Mouse (Mus musculus): ENCODE measurements around the gene Izumo4.

Gene Izumo4

DNA sequence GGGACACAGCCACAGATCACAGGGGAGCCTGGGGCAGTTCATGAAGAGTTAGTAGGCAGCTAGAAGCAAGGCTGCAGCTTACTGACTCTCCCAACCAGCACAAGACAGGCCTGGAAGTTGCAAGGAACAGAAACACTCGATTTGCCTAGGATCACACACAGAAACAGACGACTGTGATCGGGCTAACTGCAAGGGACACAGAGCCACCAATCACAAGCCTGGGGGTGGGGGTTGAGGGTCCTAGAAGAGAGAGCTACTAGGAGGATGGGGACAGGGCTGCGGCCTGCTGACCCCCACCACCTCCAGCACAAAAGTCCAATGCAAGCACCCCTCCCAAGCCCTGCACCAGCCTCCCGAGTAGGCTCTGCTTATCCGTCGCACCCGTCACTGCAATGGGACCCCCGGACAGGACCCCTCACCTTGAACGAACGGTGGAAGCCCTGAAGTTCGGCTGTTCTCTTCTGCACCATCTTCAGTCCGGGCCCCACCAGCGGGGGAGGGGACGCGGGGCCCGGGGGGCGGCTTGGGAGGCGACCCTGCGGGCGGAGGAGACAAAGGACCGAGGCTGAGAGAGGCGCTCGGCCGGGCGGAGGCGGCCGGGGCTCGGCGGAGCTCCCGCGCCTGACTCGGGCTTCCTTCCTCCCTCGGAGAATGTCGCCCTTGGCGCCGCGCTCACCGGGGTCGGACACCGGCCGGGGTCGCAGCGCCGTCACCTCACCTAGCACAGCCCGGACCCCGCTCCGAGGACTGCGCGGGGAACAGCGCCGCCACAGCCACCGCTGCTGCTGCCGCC is 26.4 kb upstream of the Izumo4 start:
- POLR2A ChIA-PET, result interaction anchor here (0.5 to 15.6 kb wide), 299 partner anchors 9 to 1062 kb away, joined by 3 to 944 read pairs (median 6); partner anchors contain the start of genes Csnk1g2 (in 4 of the 4), Izumo4 (in 4 of the 4), Abhd17a (in 3 of the 4) and Adat3 (in 3 of the 4)
- CTCF ChIA-PET, result interaction anchor here (0.5 to 5.1 kb wide), 44 partner anchors 8 to 827 kb away, joined by 3 to 74 read pairs (median 4); partner anchors contain the start of genes Abhd17a (in 1 of the 4), Ap3d1 (in 1 of the 4), Atp8b3 (in 1 of the 4) and Btbd2 (in 1 of the 4)

GRCm38 (mm10) chr10:80676198-80676928 is 25.6 kb upstream of the Izumo4 start:
- POLR2A ChIA-PET, result interaction anchor here (0.5 to 15.6 kb wide), 382 partner anchors 8 to 1063 kb away, joined by 3 to 944 read pairs (median 5); partner anchors contain the start of genes Csnk1g2 (in 4 of the 4), Izumo4 (in 4 of the 4), Abhd17a (in 3 of the 4) and Adat3 (in 3 of the 4)

GRCm38 (mm10) chr10:80677128-80677875 is 24.7 kb upstream of the Izumo4 start:
- CTCF ChIA-PET, result interaction anchor here (0.8 to 5.1 kb wide), 32 partner anchors 10 to 204 kb away, joined by 3 to 74 read pairs (median 5); partner anchors contain the start of genes Abhd17a (in 1 of the 4), Atp8b3 (in 1 of the 4), Btbd2 (in 1 of the 4) and Csnk1g2 (in 1 of the 4)
- POLR2A ChIA-PET, result interaction anchor here (0.5 to 15.6 kb wide), 175 partner anchors 7 to 879 kb away, joined by 3 to 944 read pairs (median 9); partner anchors contain the start of genes Abhd17a (in 3 of the 4), Ap3d1 (in 3 of the 4), Atp8b3 (in 3 of the 4) and Csnk1g2 (in 3 of the 4)

More at GRCm38 (mm10) chr10:80676198-80676928, 25.6 kb upstream of the Izumo4 start:
- CTCF ChIA-PET, result interaction anchor here (0.5 to 5.1 kb wide), 46 partner anchors 11 to 909 kb away, joined by 3 to 74 read pairs (median 4); partner anchors contain the start of genes Csnk1g2 (in 2 of the 4), Abhd17a (in 1 of the 4), Atp8b3 (in 1 of the 4) and Btbd2 (in 1 of the 4)

DNA sequence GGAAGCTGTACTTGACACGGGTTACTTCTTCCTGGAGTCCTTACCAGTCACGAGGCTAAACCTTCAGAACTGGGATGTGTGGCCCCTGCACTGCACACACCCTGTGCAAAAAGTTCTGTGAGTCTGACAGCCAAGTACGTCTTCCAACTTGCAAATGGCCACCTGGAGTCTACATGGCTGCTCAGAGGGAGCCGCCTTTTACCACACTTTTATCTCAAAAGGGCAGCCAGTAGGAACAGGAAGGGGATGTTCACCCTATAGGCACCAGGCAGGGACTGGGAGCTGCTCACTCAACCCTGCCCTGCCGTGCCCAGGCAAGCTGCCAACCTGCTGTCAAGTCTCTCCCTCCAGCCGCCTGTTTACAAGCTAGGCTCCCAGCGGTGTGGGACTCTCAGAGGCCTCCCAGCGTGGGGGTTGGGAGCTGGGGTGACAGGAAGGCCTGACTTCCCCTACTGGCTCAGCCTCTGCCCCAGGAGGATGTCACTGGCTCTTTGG is 24.0 kb upstream of the Izumo4 start, which contains the start of gene Mknk2:
Gene Mknk2 (minus strand): TSS at position 171 of the 495 bp plus-strand sequence.
- ChIA-PET POLR2A (interaction anchor here (0.6 to 15.6 kb wide), 73 partner anchors 8 to 284 kb away, joined by 3 to 944 read pairs (median 12); partner anchors contain the start of genes Csnk1g2 (in 3 of the 4), Abhd17a (in 2 of the 4), Ap3d1 (in 2 of the 4) and Atp8b3 (in 2 of the 4)), CTCF (interaction anchor here (0.9 to 5.1 kb wide), 20 partner anchors 9 to 337 kb away, joined by 3 to 74 read pairs (median 5); partner anchors contain the start of gene Btbd2 (in 1 of the 4))

DNA sequence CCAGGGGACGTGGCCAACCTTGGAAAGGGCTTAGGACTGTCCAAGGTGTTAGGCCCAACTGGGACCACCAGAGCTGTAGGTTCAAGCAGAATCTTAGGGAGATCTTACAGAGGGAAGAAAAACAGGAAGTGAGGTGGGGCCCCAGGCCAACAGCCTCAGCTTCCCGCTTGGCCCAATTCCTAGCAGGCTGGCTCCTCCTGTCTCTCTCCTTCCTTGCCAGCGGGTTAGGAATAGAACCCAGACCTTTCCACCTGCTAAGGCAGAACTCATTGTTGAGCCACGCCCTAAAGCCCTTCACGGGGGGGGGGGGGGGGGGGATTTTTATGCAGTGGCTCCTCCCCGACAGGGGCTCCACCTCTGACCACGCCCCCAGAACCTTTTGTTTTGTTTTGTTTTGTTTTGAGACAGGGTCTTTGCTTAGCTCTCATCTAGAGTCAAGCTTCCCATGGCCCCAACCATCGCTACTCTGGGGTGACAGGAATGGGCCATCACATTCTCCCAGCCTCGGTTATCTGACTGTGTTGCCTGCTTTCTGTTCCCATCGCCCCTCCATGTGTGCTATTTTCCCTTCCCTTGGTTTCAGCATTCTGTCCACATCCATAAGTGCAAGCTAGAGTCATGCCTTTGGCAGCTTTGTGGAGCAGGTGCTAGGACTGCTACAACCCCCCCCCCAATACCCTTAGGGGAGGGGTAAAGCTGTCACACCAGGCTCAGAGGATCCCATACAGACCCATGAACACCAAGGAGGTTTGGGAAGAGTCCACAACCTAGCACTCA is 23.2 kb upstream of the Izumo4 start:
- POLR2A ChIA-PET, result interaction anchor here (0.6 to 15.6 kb wide), 64 partner anchors 9 to 421 kb away, joined by 3 to 944 read pairs (median 8); partner anchors contain the start of genes Csnk1g2 (in 3 of the 4), Abhd17a (in 2 of the 4), Ap3d1 (in 2 of the 4) and Btbd2 (in 2 of the 4)
- CTCF ChIA-PET, result interaction anchor here (0.5 to 5.1 kb wide), 25 partner anchors 8 to 338 kb away, joined by 3 to 74 read pairs (median 4); partner anchors contain the start of genes Btbd2 (in 1 of the 4) and Rexo1 (in 1 of the 4)

- POLR2A ChIA-PET, result interaction anchor here in 3 of 4 experiments (0.6 to 15.6 kb wide), 26 partner anchors 11 to 151 kb away, joined by 3 to 944 read pairs (median 7); partner anchors contain the start of genes Btbd2 (in 2 of the 3), Abhd17a (in 1 of the 3), Adat3 (in 1 of the 3) and Csnk1g2 (in 1 of the 3)
- CTCF ChIA-PET, result interaction anchor here (0.9 to 2.5 kb wide), 6 partner anchors 8 to 202 kb away, joined by 3 to 15 read pairs (median 6); no protein-coding TSS in a partner anchor
Observed at GRCm38 (mm10) chr10:80679556-80680259, 22.3 kb upstream of the Izumo4 start.

GRCm38 (mm10) chr10:80680260-80680696 is 21.7 kb upstream of the Izumo4 start:
- CTCF ChIA-PET, result interaction anchor here in 1 of 4 experiments (1.5 kb wide), 1 partner anchor 102 kb away, joined by 4 read pairs; no protein-coding TSS in a partner anchor
- POLR2A ChIA-PET, result interaction anchor here in 3 of 4 experiments (0.6 to 6.3 kb wide), 15 partner anchors 11 to 119 kb away, joined by 3 to 200 read pairs (median 3); partner anchors contain the start of genes Izumo4 (in 1 of the 3), Klf16 (in 1 of the 3) and Rexo1 (in 1 of the 3)

DNA sequence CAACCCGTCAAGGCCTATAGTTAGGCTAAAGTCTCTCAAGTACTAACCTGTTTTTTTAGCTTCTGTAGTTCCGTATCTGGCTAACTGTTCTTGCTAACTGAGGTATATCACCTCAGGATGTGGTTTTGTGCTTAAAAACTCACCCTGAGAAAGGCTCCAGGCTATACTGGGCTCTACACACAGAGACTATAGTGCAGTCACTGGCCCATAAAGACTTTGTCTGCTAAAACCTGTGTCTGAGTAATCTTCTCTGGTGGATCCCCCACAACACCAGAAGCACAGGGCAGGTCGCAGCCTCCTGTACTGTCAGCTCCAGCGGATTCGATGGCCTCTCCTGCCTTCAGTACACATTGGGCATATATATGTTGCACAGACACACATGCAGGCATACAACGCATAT is 20.0 kb upstream of the Izumo4 start:
- ChIA-PET POLR2A (interaction anchor here in 1 of 4 experiments (1.0 to 2.1 kb wide), 3 partner anchors 13 to 104 kb away, joined by 3 to 6 read pairs (median 6); no protein-coding TSS in a partner anchor), CTCF (interaction anchor here in 2 of 4 experiments (0.9 to 1.1 kb wide), 2 partner anchors 103 to 175 kb away, joined by 7 read pairs; no protein-coding TSS in a partner anchor)

DNA sequence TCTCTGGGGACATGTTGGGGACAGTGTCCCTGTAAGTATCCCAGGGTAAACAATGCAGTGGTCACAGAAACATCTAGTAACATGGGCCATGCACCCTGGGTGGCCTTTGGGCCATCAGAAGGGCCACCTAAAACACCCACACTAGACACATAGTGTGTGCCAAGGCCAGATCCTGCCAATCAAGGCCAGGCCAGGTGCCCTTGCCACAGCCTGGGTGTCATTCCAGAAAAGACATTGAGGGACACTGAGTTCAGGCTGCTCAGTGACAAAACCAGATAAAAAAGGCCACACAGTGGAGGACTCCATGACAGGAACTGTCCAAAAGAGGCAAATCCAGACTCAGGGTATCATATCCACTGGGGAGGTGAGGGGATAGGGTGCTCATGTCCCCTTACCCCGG is 18.3 kb upstream of the Izumo4 start:
- ChIA-PET POLR2A (interaction anchor here in 3 of 4 experiments (0.8 to 2.6 kb wide), 21 partner anchors 7 to 117 kb away, joined by 3 to 31 read pairs (median 5); partner anchors contain the start of genes Abhd17a (in 1 of the 3) and Ap3d1 (in 1 of the 3)), CTCF (interaction anchor here (0.6 to 3.1 kb wide), 24 partner anchors 9 to 165 kb away, joined by 3 to 31 read pairs (median 4); partner anchors contain the start of genes Abhd17a (in 1 of the 4), Csnk1g2 (in 1 of the 4), Klf16 (in 1 of the 4) and Rexo1 (in 1 of the 4))

DNA sequence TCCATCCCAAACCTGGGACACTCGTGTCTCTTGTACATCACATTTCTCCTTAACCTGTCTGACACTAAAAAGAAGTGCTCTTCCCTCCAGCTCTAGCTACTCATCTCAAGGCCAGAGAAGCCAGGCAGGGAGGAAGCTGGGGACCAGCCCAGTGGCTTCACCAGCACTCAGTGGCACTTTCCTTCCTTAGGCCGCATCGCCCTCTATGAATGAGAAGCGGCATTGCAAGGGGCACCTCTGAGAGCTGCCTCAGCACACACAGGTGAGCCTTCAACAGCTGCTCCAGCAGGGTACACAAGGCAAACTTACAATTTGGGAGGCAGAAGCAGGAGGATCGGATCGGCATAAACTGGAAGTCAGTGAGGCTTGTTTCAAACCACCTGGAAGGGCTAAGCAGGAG is 17.8 kb upstream of the Izumo4 start:
- CTCF ChIA-PET, result interaction anchor here (0.6 to 3.1 kb wide), 35 partner anchors 9 to 238 kb away, joined by 3 to 31 read pairs (median 4); partner anchors contain the start of genes Rexo1 (in 2 of the 4), Abhd17a (in 1 of the 4), Atp8b3 (in 1 of the 4) and Csnk1g2 (in 1 of the 4)
- POLR2A ChIA-PET, result interaction anchor here (0.6 to 2.6 kb wide), 23 partner anchors 8 to 165 kb away, joined by 3 to 31 read pairs (median 5); partner anchors contain the start of genes Abhd17a (in 1 of the 4) and Ap3d1 (in 1 of the 4)

GRCm38 (mm10) chr10:80684984-80685383 is 17.0 kb upstream of the Izumo4 start:
- ChIA-PET POLR2A (interaction anchor here (0.6 to 2.6 kb wide), 14 partner anchors 8 to 119 kb away, joined by 3 to 31 read pairs (median 3); partner anchors contain the start of gene Abhd17a (in 1 of the 4)), CTCF (interaction anchor here in 3 of 4 experiments (0.7 to 3.1 kb wide), 13 partner anchors 11 to 162 kb away, joined by 3 to 31 read pairs (median 6); partner anchors contain the start of genes Rexo1 (in 2 of the 3) and Klf16 (in 1 of the 3))

DNA sequence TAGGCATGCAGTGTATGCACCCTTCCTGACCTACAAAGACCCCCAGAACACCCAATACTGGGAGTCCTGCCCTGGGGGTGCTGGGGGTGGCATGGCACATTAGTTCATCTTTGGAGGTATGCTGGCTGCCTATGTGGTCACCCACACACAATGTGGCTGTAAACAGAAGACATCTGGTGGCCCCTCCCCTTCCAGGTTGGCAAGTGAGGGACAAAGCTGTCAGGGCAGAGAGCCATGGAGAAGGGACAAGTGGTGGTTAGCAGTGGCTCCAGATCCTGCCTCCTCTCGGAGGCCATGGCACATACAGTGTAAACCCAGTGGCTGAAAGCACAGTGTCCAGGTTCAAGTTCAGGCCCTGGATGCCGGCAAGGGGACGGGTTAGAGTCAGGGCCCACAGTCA is 15.4 kb upstream of the Izumo4 start:
- POLR2A ChIA-PET, result interaction anchor here in 3 of 4 experiments (1.2 to 3.1 kb wide), 6 partner anchors 8 to 108 kb away, joined by 3 to 44 read pairs (median 16); partner anchors contain the start of gene Mknk2 (in 2 of the 3)
- CTCF ChIA-PET, result interaction anchor here (0.5 to 2.2 kb wide), 11 partner anchors 9 to 180 kb away, joined by 3 to 19 read pairs (median 4); partner anchors contain the start of gene Mknk2 (in 1 of the 4)

DNA sequence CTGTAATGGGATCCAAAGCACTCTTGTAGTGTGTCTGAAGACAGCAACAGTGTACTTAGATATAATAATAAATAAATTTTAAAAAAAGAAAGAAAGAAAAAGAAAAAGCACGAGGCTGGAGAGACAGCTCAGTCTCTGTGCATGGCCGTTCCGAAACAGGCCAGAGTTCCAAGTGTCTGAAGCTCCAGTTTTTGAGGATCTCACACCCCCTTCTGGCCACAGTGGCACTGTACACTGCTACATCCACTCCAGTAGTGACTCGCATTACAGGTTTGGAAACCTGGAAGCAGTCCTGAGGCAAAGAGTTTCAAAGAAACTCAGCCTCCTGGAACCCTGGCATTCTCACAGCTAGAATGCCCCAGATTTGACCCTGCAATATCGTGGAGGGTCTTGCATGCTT is 14.1 kb upstream of the Izumo4 start:
- ChIA-PET POLR2A (interaction anchor here in 3 of 4 experiments (0.6 to 3.1 kb wide), 23 partner anchors 8 to 178 kb away, joined by 3 to 44 read pairs (median 4); partner anchors contain the start of genes Mknk2 (in 2 of the 3), Abhd17a (in 1 of the 3), Amh (in 1 of the 3) and Ap3d1 (in 1 of the 3)), CTCF (interaction anchor here (0.5 to 2.2 kb wide), 65 partner anchors 8 to 312 kb away, joined by 3 to 26 read pairs (median 4); partner anchors contain the start of genes Mknk2 (in 3 of the 4), Abhd17a (in 2 of the 4), Izumo4 (in 2 of the 4) and Atp8b3 (in 1 of the 4))

All from embryonic stem cell, embryonic (primary cell).